Mouse (Mus musculus): ENCODE measurements at regions not wholly inside any gene's neighbourhood (a gene's known extent, or its start where the extent isn't known, plus 50 kb on each side); places are given as distances from the start of the nearest gene placed in this dataset.

GRCm38 (mm10) chr16:93311644-93312043, 292.2 kb downstream of the Setd4 start:
- TF ChIP-seq CTCF (IDR thresholded peaks at IDR 0.05; ENCODE audit: borderline replicate concordance, extremely low read depth, insufficient read depth, insufficient read length) (no peak), POLR2A (IDR thresholded peaks at IDR 0.05; ENCODE audit: borderline replicate concordance, extremely low read depth, insufficient read depth, insufficient read length, poor library complexity, severe bottlenecking) (no peak)

Measured in brain, embryonic 14.5 days (tissue).